Mouse (Mus musculus) G1E (cell line): Measurements from ENCODE around the gene Slc39a1. TPM values are rescaled to one million over a fixed set of nuclear protein-coding genes. Genes with fewer than 3 reads are reported as not detected.

Experiments
- ATAC-seq: 2 replicates; pipeline ENCODE4 v1.8.0; 2016; ENCODE audit warnings: mild to moderate bottlenecking; ENCODE audit not compliant: insufficient number of reproducible peaks, poor library complexity, low FRiP score, severe bottlenecking; ENCODE audit errors: extremely low read depth
- DNase-seq: peaks from one replicate; pipeline ENCODE4 v3.0.0; 2012; ENCODE audit warnings: low spot score
- H3K27me3 ChIP-seq: 2 replicates; pipeline ENCODE4 v1.6.1; 2012; ENCODE audit warnings: mild to moderate bottlenecking, low read length, inconsistent platforms; ENCODE audit not compliant: insufficient read depth
- H3K36me3 ChIP-seq: replicated peaks from 2 replicates; pipeline ENCODE3; 2012; ENCODE audit warnings: mild to moderate bottlenecking, inconsistent platforms
- H3K4me1 ChIP-seq: 2 replicates; pipeline ENCODE4 v1.6.1; 2012; ENCODE audit warnings: low read depth, low read length, inconsistent platforms, mixed read lengths; ENCODE audit not compliant: insufficient read depth
- H3K4me3 ChIP-seq: 2 replicates; pipeline ENCODE4 v1.5.1; 2012; ENCODE audit warnings: low read depth, mild to moderate bottlenecking, inconsistent platforms, low read length, moderate library complexity, mixed read lengths
- H3K9me3 ChIP-seq: replicated peaks from 2 replicates; pipeline ENCODE4 v1.6.1; 2012; ENCODE audit warnings: inconsistent platforms
- CTCF ChIP-seq: IDR thresholded peaks from 2 replicates; pipeline ENCODE4 v1.5.1; 2012; ENCODE audit warnings: low read depth, low read length, inconsistent platforms, mixed read lengths
- GATA1 ChIP-seq: IDR thresholded peaks from 2 replicates; pipeline ENCODE4 v1.6.1; 2012; ENCODE audit warnings: borderline replicate concordance, low read length, inconsistent platforms, mixed read lengths
- GATA2 ChIP-seq: IDR thresholded peaks from 2 replicates; pipeline ENCODE4 v1.6.1; 2012; ENCODE audit warnings: low read depth, low read length, inconsistent platforms, borderline replicate concordance
- POLR2AphosphoS5 ChIP-seq: IDR thresholded peaks from 2 replicates; pipeline ENCODE4 v1.6.1; 2012; ENCODE audit warnings: low read depth, low read length, inconsistent platforms; ENCODE audit not compliant: insufficient replicate concordance
- TAL1 ChIP-seq: conservative IDR thresholded peaks from 2 replicates; pipeline ENCODE4 v1.6.1; 2012; ENCODE audit warnings: low read depth, low read length, inconsistent platforms, mixed read lengths
- polyA plus RNA-seq: library from polyadenylated mRNA; stranded (reverse); fragments of >175 nt; gene quantifications from 2 replicates; pipeline ENCODE4 v1.2.3, GENCODE M21; 2012
- total RNA-seq, 2 experiments: library from RNA; stranded (forward) in 1 of 2; stranded (reverse) in 1 of 2; fragments of 200-1000 nt in 1 of 2; fragments of >200 nt in 1 of 2; fragmentation: Nextera tagmentation in 1 of 2; gene quantifications; 2 replicates each; pipeline ENCODE4 v1.2.3; 2014 to 2017

Gene Slc39a1
- total RNA-seq (2014; fragmentation: Nextera tagmentation) (31.8 and 35.8 TPM in 2 replicates), total RNA-seq (2017) (38.0 and 42.7 TPM in 2 replicates), polyA plus RNA-seq (14.0 and 15.6 TPM in 2 replicates)

GRCm38 (mm10) chr3:90247960-90248745 is at the start of gene Slc39a1:
TSS of gene Slc39a1 (plus strand) at chr3:90248172.
- TF ChIP-seq CTCF (no peak), GATA2 (no peak), POLR2AphosphoS5 (no peak), GATA1 (no peak), TAL1 (no peak)
- no peaks in the 10 kb centered on the region for H3K27me3 ChIP-seq
- ATAC-seq = peak; percentile 94
- peaks cover 45% of the 10 kb centered on the region for H3K4me1 ChIP-seq
- peak within 1 kb of the TSS; percentile 75 for H3K4me3 ChIP-seq
- H3K9me3 ChIP-seq = no peaks in the 10 kb centered on the region
- DNase-seq = peak; percentile 94
- peaks cover 30% of the 10 kb centered on the region for H3K36me3 ChIP-seq

- Histone ChIP-seq H3K27me3 (peaks cover 10% of the 10 kb centered on the region), H3K4me1 (no peaks in the 10 kb centered on the region), H3K9me3 (no peaks in the 10 kb centered on the region), H3K36me3 (peaks cover 2% of the 10 kb centered on the region), H3K4me3 (no peak overlapping the region)
- TF ChIP-seq TAL1 = no peak
- TF ChIP-seq GATA1 = no peak
- TF ChIP-seq POLR2AphosphoS5 = no peak
- TF ChIP-seq GATA2 = no peak
- no peak for TF ChIP-seq CTCF
- ATAC-seq (no peak), DNase-seq (no peak)
Observed at GRCm38 (mm10) chr3:90202884-90203283, 45.1 kb upstream of the Slc39a1 start.

- Histone ChIP-seq H3K36me3 (peaks cover 9% of the 10 kb centered on the region), H3K4me3 (no peak overlapping the region), H3K27me3 (peaks cover 8% of the 10 kb centered on the region), H3K9me3 (no peaks in the 10 kb centered on the region), H3K4me1 (no peaks in the 10 kb centered on the region)
- no peak for ATAC-seq
- TF ChIP-seq POLR2AphosphoS5 (no peak), GATA1 (no peak), TAL1 (no peak), CTCF (no peak), GATA2 (no peak)
- DNase-seq = no peak
Observed at GRCm38 (mm10) chr3:90203619-90204018, 44.4 kb upstream of the Slc39a1 start.

GRCm38 (mm10) chr3:90204582-90204981 is 43.4 kb upstream of the Slc39a1 start:
- no peak for DNase-seq
- TF ChIP-seq POLR2AphosphoS5 (no peak), CTCF (no peak), TAL1 (no peak), GATA2 (no peak), GATA1 (no peak)

GRCm38 (mm10) chr3:90208662-90209061 is 39.3 kb upstream of the Slc39a1 start:
- no peaks in the 10 kb centered on the region for H3K9me3 ChIP-seq
- no peak for DNase-seq
- H3K4me1 ChIP-seq = peaks cover 21% of the 10 kb centered on the region
- TF ChIP-seq GATA1 = no peak
- peak; percentile 23; the same call in 1 of the 2 replicates for TF ChIP-seq POLR2AphosphoS5
- no peak for ATAC-seq
- H3K27me3 ChIP-seq = no peaks in the 10 kb centered on the region; the same call in 1 of the 2 replicates
- peaks cover 50% of the 10 kb centered on the region for H3K36me3 ChIP-seq
- H3K4me3 ChIP-seq = no peak overlapping the region

More at GRCm38 (mm10) chr3:90204582-90204981, 43.4 kb upstream of the Slc39a1 start:
- no peak overlapping the region for H3K4me3 ChIP-seq
- H3K4me1 ChIP-seq = no peaks in the 10 kb centered on the region
- no peak for ATAC-seq
- H3K27me3 ChIP-seq = peaks cover 8% of the 10 kb centered on the region
- no peaks in the 10 kb centered on the region for H3K9me3 ChIP-seq
- peaks cover 18% of the 10 kb centered on the region for H3K36me3 ChIP-seq

GRCm38 (mm10) chr3:90209908-90210566 is 37.9 kb upstream of the Slc39a1 start:
- Histone ChIP-seq H3K4me1 (peaks cover 26% of the 10 kb centered on the region), H3K4me3 (no peak overlapping the region)
- DNase-seq = no peak

More at GRCm38 (mm10) chr3:90209908-90210566, 37.9 kb upstream of the Slc39a1 start:
- ATAC-seq = no peak
- H3K27me3 ChIP-seq = no peaks in the 10 kb centered on the region
- H3K36me3 ChIP-seq = peaks cover 50% of the 10 kb centered on the region
- TF ChIP-seq GATA2 (no peak), POLR2AphosphoS5 (peak; percentile 22; the same call in 1 of the 2 replicates)
- H3K9me3 ChIP-seq = no peaks in the 10 kb centered on the region
